Mouse (Mus musculus): ENCODE measurements at regions not wholly inside any gene's neighbourhood (a gene's known extent, or its start where the extent isn't known, plus 50 kb on each side); places are given as distances from the start of the nearest gene placed in this dataset.

- ATAC-seq (ENCODE audit: low FRiP score): no peak
- no peaks in the 10 kb centered on the region for H3K36me3 ChIP-seq (replicated peaks; ENCODE audit: control insufficient read depth, insufficient read depth)
- no peak overlapping the region for H3K9ac ChIP-seq
- no peaks in the 10 kb centered on the region for H3K4me1 ChIP-seq (replicated peaks; ENCODE audit: control insufficient read depth, insufficient read depth, low read length)
- H3K9me3 ChIP-seq (ENCODE audit: control insufficient read depth, low read length): no peaks in the 10 kb centered on the region
- H3K4me2 ChIP-seq (replicated peaks): no peak overlapping the region
- no peaks in the 10 kb centered on the region for H3K27me3 ChIP-seq (ENCODE audit: control insufficient read depth, insufficient read depth, low read length)
- no peak overlapping the region for H3K4me3 ChIP-seq (replicated peaks; ENCODE audit: low read length)
- H3K27ac ChIP-seq: no peak overlapping the region
- WGBS: 93% methylated on average over 7 of the region's 7 CpGs
- DNase-seq (ENCODE audit: low spot score): no peak
Measured at GRCm38 (mm10) chr19:32976507-32976906, 219.2 kb downstream of the Pten start.

GRCm38 (mm10) chr19:32978037-32978745, 220.9 kb downstream of the Pten start:
- no peaks in the 10 kb centered on the region for H3K27me3 ChIP-seq (ENCODE audit: control insufficient read depth, insufficient read depth, low read length)
- H3K9me3 ChIP-seq (ENCODE audit: control insufficient read depth, low read length): no peaks in the 10 kb centered on the region
- 90% methylated on average over 7 of the region's 7 CpGs for WGBS

GRCm38 (mm10) chr19:32980142-32980541, 222.8 kb downstream of the Pten start:
- ATAC-seq (ENCODE audit: low FRiP score) (no peak), DNase-seq (ENCODE audit: low spot score) (no peak)
- no peak overlapping the region for H3K4me2 ChIP-seq (replicated peaks)
- no peaks in the 10 kb centered on the region for H3K36me3 ChIP-seq (replicated peaks; ENCODE audit: control insufficient read depth, insufficient read depth)
- no peaks in the 10 kb centered on the region for H3K4me1 ChIP-seq (replicated peaks; ENCODE audit: control insufficient read depth, insufficient read depth, low read length)
- H3K27ac ChIP-seq: no peak overlapping the region
- H3K4me3 ChIP-seq (replicated peaks; ENCODE audit: low read length): no peak overlapping the region
- 84% methylated on average over 5 of the region's 5 CpGs for WGBS
- no peaks in the 10 kb centered on the region for H3K27me3 ChIP-seq (ENCODE audit: control insufficient read depth, insufficient read depth, low read length)
- no peaks in the 10 kb centered on the region for H3K9me3 ChIP-seq (ENCODE audit: control insufficient read depth, low read length)
- H3K9ac ChIP-seq: no peak overlapping the region

More at GRCm38 (mm10) chr19:32978037-32978745, 220.9 kb downstream of the Pten start:
- no peak overlapping the region for H3K9ac ChIP-seq
- DNase-seq (ENCODE audit: low spot score) (no peak), ATAC-seq (ENCODE audit: low FRiP score) (no peak)
- no peaks in the 10 kb centered on the region for H3K36me3 ChIP-seq (replicated peaks; ENCODE audit: control insufficient read depth, insufficient read depth)
- H3K4me3 ChIP-seq (replicated peaks; ENCODE audit: low read length): no peak overlapping the region
- H3K27ac ChIP-seq: no peak overlapping the region
- H3K4me1 ChIP-seq (replicated peaks; ENCODE audit: control insufficient read depth, insufficient read depth, low read length): no peaks in the 10 kb centered on the region
- H3K4me2 ChIP-seq (replicated peaks): no peak overlapping the region

GRCm38 (mm10) chr19:32988713-32989112, 231.4 kb downstream of the Pten start:
- ATAC-seq (ENCODE audit: low FRiP score) (no peak), DNase-seq (ENCODE audit: low spot score) (no peak)
- Histone ChIP-seq H3K27me3 (ENCODE audit: control insufficient read depth, insufficient read depth, low read length) (no peaks in the 10 kb centered on the region), H3K4me1 (replicated peaks; ENCODE audit: control insufficient read depth, insufficient read depth, low read length) (no peaks in the 10 kb centered on the region), H3K36me3 (replicated peaks; ENCODE audit: control insufficient read depth, insufficient read depth) (no peaks in the 10 kb centered on the region), H3K4me2 (replicated peaks) (no peak overlapping the region), H3K9ac (no peak overlapping the region), H3K9me3 (ENCODE audit: control insufficient read depth, low read length) (no peaks in the 10 kb centered on the region), H3K27ac (no peak overlapping the region), H3K4me3 (replicated peaks; ENCODE audit: low read length) (no peak overlapping the region)
- 60% methylated on average over 5 of the region's 5 CpGs for WGBS

GRCm38 (mm10) chr19:32989346-32989745, 232.0 kb downstream of the Pten start:
- Histone ChIP-seq H3K27me3 (ENCODE audit: control insufficient read depth, insufficient read depth, low read length) (no peaks in the 10 kb centered on the region), H3K4me1 (replicated peaks; ENCODE audit: control insufficient read depth, insufficient read depth, low read length) (no peaks in the 10 kb centered on the region), H3K9me3 (ENCODE audit: control insufficient read depth, low read length) (no peaks in the 10 kb centered on the region), H3K27ac (no peak overlapping the region), H3K4me2 (replicated peaks) (no peak overlapping the region), H3K9ac (no peak overlapping the region), H3K36me3 (replicated peaks; ENCODE audit: control insufficient read depth, insufficient read depth) (no peaks in the 10 kb centered on the region), H3K4me3 (replicated peaks; ENCODE audit: low read length) (no peak overlapping the region)
- WGBS: 87% methylated on average over 6 of the region's 6 CpGs
- DNase-seq (ENCODE audit: low spot score) (no peak), ATAC-seq (ENCODE audit: low FRiP score) (no peak)

GRCm38 (mm10) chr19:32990576-32990975, 233.3 kb downstream of the Pten start:
- no peak overlapping the region for H3K9ac ChIP-seq
- no peaks in the 10 kb centered on the region for H3K27me3 ChIP-seq (ENCODE audit: control insufficient read depth, insufficient read depth, low read length)
- H3K36me3 ChIP-seq (replicated peaks; ENCODE audit: control insufficient read depth, insufficient read depth): no peaks in the 10 kb centered on the region
- ATAC-seq (ENCODE audit: low FRiP score) (no peak), DNase-seq (ENCODE audit: low spot score) (no peak)
- no peaks in the 10 kb centered on the region for H3K4me1 ChIP-seq (replicated peaks; ENCODE audit: control insufficient read depth, insufficient read depth, low read length)
- 89% methylated on average over 6 of the region's 6 CpGs for WGBS
- H3K27ac ChIP-seq: no peak overlapping the region
- no peaks in the 10 kb centered on the region for H3K9me3 ChIP-seq (ENCODE audit: control insufficient read depth, low read length)
- no peak overlapping the region for H3K4me3 ChIP-seq (replicated peaks; ENCODE audit: low read length)
- no peak overlapping the region for H3K4me2 ChIP-seq (replicated peaks)

- H3K4me2 ChIP-seq (replicated peaks): no peak overlapping the region
- no peaks in the 10 kb centered on the region for H3K36me3 ChIP-seq (replicated peaks; ENCODE audit: control insufficient read depth, insufficient read depth)
- H3K27me3 ChIP-seq (ENCODE audit: control insufficient read depth, insufficient read depth, low read length): no peaks in the 10 kb centered on the region
- no peak overlapping the region for H3K27ac ChIP-seq
- H3K9ac ChIP-seq: no peak overlapping the region
- H3K4me1 ChIP-seq (replicated peaks; ENCODE audit: control insufficient read depth, insufficient read depth, low read length): no peaks in the 10 kb centered on the region
- ATAC-seq (ENCODE audit: low FRiP score) (no peak), DNase-seq (ENCODE audit: low spot score) (no peak)
- H3K4me3 ChIP-seq (replicated peaks; ENCODE audit: low read length): no peak overlapping the region
- H3K9me3 ChIP-seq (ENCODE audit: control insufficient read depth, low read length): no peaks in the 10 kb centered on the region
- WGBS: 79% methylated on average over 2 of the region's 3 CpGs
Measured at GRCm38 (mm10) chr19:32998576-32999170, 241.4 kb downstream of the Pten start.

GRCm38 (mm10) chr19:33007582-33007981, 250.3 kb downstream of the Pten start:
- no peaks in the 10 kb centered on the region for H3K4me1 ChIP-seq (replicated peaks; ENCODE audit: control insufficient read depth, insufficient read depth, low read length)
- 94% methylated on average over 8 of the region's 8 CpGs for WGBS

GRCm38 (mm10) chr19:33008076-33008475, 250.8 kb downstream of the Pten start:
- H3K4me2 ChIP-seq (replicated peaks): no peak overlapping the region
- DNase-seq (ENCODE audit: low spot score) (no peak), ATAC-seq (ENCODE audit: low FRiP score) (no peak)
- H3K27me3 ChIP-seq (ENCODE audit: control insufficient read depth, insufficient read depth, low read length): no peaks in the 10 kb centered on the region
- no peaks in the 10 kb centered on the region for H3K36me3 ChIP-seq (replicated peaks; ENCODE audit: control insufficient read depth, insufficient read depth)
- H3K9me3 ChIP-seq (ENCODE audit: control insufficient read depth, low read length): no peaks in the 10 kb centered on the region
- no peaks in the 10 kb centered on the region for H3K4me1 ChIP-seq (replicated peaks; ENCODE audit: control insufficient read depth, insufficient read depth, low read length)
- H3K4me3 ChIP-seq (replicated peaks; ENCODE audit: low read length): no peak overlapping the region
- 92% methylated on average over 4 of the region's 4 CpGs for WGBS
- no peak overlapping the region for H3K9ac ChIP-seq
- H3K27ac ChIP-seq: no peak overlapping the region

More at GRCm38 (mm10) chr19:33007582-33007981, 250.3 kb downstream of the Pten start:
- Histone ChIP-seq H3K27me3 (ENCODE audit: control insufficient read depth, insufficient read depth, low read length) (no peaks in the 10 kb centered on the region), H3K9me3 (ENCODE audit: control insufficient read depth, low read length) (no peaks in the 10 kb centered on the region), H3K4me2 (replicated peaks) (no peak overlapping the region), H3K36me3 (replicated peaks; ENCODE audit: control insufficient read depth, insufficient read depth) (no peaks in the 10 kb centered on the region), H3K27ac (no peak overlapping the region), H3K4me3 (replicated peaks; ENCODE audit: low read length) (no peak overlapping the region), H3K9ac (no peak overlapping the region)
- ATAC-seq (ENCODE audit: low FRiP score) (no peak), DNase-seq (ENCODE audit: low spot score) (no peak)
